Mouse (Mus musculus) CH12.LX (cell line): ENCODE measurements at regions not wholly inside any gene's neighbourhood (a gene's known extent, or its start where the extent isn't known, plus 50 kb on each side); places are given as distances from the start of the nearest gene placed in this dataset.

Source experiments
- CTCF ChIP-seq, 2 experiments: IDR thresholded peaks in 1 of 2; conservative IDR thresholded peaks in 1 of 2; 2 replicates each; pipeline ENCODE4 v1.5.1; 2011 to 2012; ENCODE audit warnings: low read depth in 2 of 2, low read length in 2 of 2, improper control_type of control experiment in 1 of 2, inconsistent platforms in 1 of 2, mild to moderate bottlenecking in 1 of 2, moderate library complexity in 1 of 2
- E2F4 ChIP-seq: IDR thresholded peaks from 2 replicates; pipeline ENCODE4 v1.6.1; 2011; ENCODE audit warnings: low read depth, low read length, improper control_type of control experiment; ENCODE audit not compliant: insufficient replicate concordance
- MEF2A ChIP-seq: IDR thresholded peaks from 2 replicates; pipeline ENCODE4 v1.6.1; 2014; ENCODE audit warnings: low read depth, mild to moderate bottlenecking, inconsistent platforms, low read length, improper control_type of control experiment, borderline replicate concordance
- MYC ChIP-seq: IDR thresholded peaks from 2 replicates; pipeline ENCODE4 v1.6.1; 2011; ENCODE audit warnings: low read depth, mild to moderate bottlenecking, improper control_type of control experiment, low read length
- NELFE ChIP-seq: IDR thresholded peaks from 2 replicates; pipeline ENCODE4 v1.6.1; 2011; ENCODE audit warnings: low read depth, low read length, improper control_type of control experiment
- NRF1 ChIP-seq: IDR thresholded peaks from 2 replicates; pipeline ENCODE4 v1.6.1; 2014; ENCODE audit warnings: low read depth, mild to moderate bottlenecking, inconsistent platforms, low read length, improper control_type of control experiment, moderate library complexity
- POLR2A ChIP-seq: IDR thresholded peaks from 2 replicates; pipeline ENCODE4 v1.6.1; 2011; ENCODE audit warnings: low read depth, mild to moderate bottlenecking, improper control_type of control experiment, low read length
- RCOR1 ChIP-seq: conservative IDR thresholded peaks from 2 replicates; pipeline ENCODE4 v1.6.1; 2012; ENCODE audit warnings: low read depth, mild to moderate bottlenecking, inconsistent platforms, low read length, improper control_type of control experiment
- SMC3 ChIP-seq: IDR thresholded peaks from 2 replicates; pipeline ENCODE4 v1.6.1; 2011; ENCODE audit warnings: low read depth, low read length, improper control_type of control experiment
- USF1 ChIP-seq: IDR thresholded peaks from 2 replicates; pipeline ENCODE4 v1.6.1; 2014; ENCODE audit warnings: low read depth, mild to moderate bottlenecking, inconsistent platforms, low read length, improper control_type of control experiment
- ZKSCAN1 ChIP-seq: IDR thresholded peaks from 2 replicates; pipeline ENCODE4 v1.6.1; 2012; ENCODE audit warnings: low read depth, inconsistent platforms, low read length, improper control_type of control experiment, borderline replicate concordance
- ZNF384 ChIP-seq: IDR thresholded peaks from 2 replicates; pipeline ENCODE4 v1.6.1; 2012; ENCODE audit warnings: low read depth, low read length, improper control_type of control experiment, inconsistent platforms

- TF ChIP-seq MEF2A (no peak), POLR2A (no peak), CTCF (conservative IDR thresholded peaks at IDR 0.05 in 1 of 2, IDR thresholded peaks at IDR 0.05 in 1 of 2; ENCODE audit: low read depth in 2 of 2, low read length in 2 of 2) (no peak), ZKSCAN1 (no peak), ZNF384 (no peak), E2F4 (no peak), RCOR1 (no peak), NRF1 (no peak), NELFE (no peak), SMC3 (no peak), MYC (no peak), USF1 (no peak)
Measured at GRCm38 (mm10) chr1:194488126-194488525, 129.9 kb upstream of the Plxna2 start.
